Comparison of ENCODE assay signal across 8 mouse cellular contexts in genomic region chr10:117063254-117064021, GRCm38 (mm10). TPM values are rescaled to one million over a fixed set of nuclear protein-coding genes. Genes with fewer than 3 reads are reported as not detected.
DNase-seq lines count a peak whose midpoint lies in the region; ATAC-seq and TF ChIP-seq lines count a peak whose summit lies in the region.

Gene Cct2, minus strand, starts transcription at chr10:117063814.

- H3K27ac ChIP-seq in bone marrow macrophage, adult 2 months (ENCODE audit: insufficient read depth, low read depth, low read length) = peak within 1 kb of the TSS; percentile 79
- peak within 1 kb of the TSS; percentile 80 for H3K27ac ChIP-seq in embryonic fibroblast, embryonic 13.5 days (ENCODE audit: insufficient read depth, low read length)
- H3K27ac ChIP-seq in heart, embryonic 10.5 days = peak within 1 kb of the TSS; percentile 95
- peak within 1 kb of the TSS; percentile 86 for H3K27ac ChIP-seq in kidney, embryonic 15.5 days

- peak within 1 kb of the TSS; percentile 97 for H3K4me3 ChIP-seq in bone marrow macrophage, adult 2 months (ENCODE audit: insufficient read depth, low read length)
- peak within 1 kb of the TSS; percentile 78 for H3K4me3 ChIP-seq in embryonic fibroblast, embryonic 13.5 days (ENCODE audit: insufficient read depth, low read length)
- H3K4me3 ChIP-seq in heart, embryonic 10.5 days = peak within 1 kb of the TSS; percentile 94
- peak within 1 kb of the TSS; percentile 64 for H3K4me3 ChIP-seq in kidney, embryonic 15.5 days (replicated peaks)

- WGBS in heart, embryonic 10.5 days = under 1% methylated on average over 68 of the region's 68 CpGs
- 1% methylated on average over 65 of the region's 68 CpGs for WGBS in kidney, embryonic 15.5 days

- ATAC-seq in kidney, embryonic 15.5 days (replicated peaks; ENCODE audit: low FRiP score) = peak; percentile 95
- ATAC-seq in monocyte, adult 5-6 weeks (replicated peaks; ENCODE audit: insufficient number of reproducible peaks, low FRiP score, low TSS enrichment, poor library complexity, severe bottlenecking) = peak; percentile 92

- H3K36me3 ChIP-seq in heart, embryonic 10.5 days = peaks cover 38% of the 10 kb centered on the region
- peaks cover 38% of the 10 kb centered on the region for H3K36me3 ChIP-seq in kidney, embryonic 15.5 days

- TF ChIP-seq POLR2A in bone marrow macrophage, adult 2 months (IDR thresholded peaks at IDR 0.05; ENCODE audit: borderline replicate concordance, low read depth, low read length) = no peak
- peak; percentile 83 for TF ChIP-seq POLR2A in embryonic fibroblast, embryonic 13.5 days (IDR thresholded peaks at IDR 0.05; ENCODE audit: low read depth, low read length)

- no peaks in the 10 kb centered on the region for H3K9me3 ChIP-seq in heart, embryonic 10.5 days
- no peaks in the 10 kb centered on the region for H3K9me3 ChIP-seq in kidney, embryonic 15.5 days (replicated peaks)

- peak; percentile 98 for DNase-seq in A20 (ENCODE audit: low read depth, low spot score)
- peak; percentile 99 for DNase-seq in heart, embryonic 10.5 days (ENCODE audit: low spot score)
- DNase-seq in liver = peak; percentile 99
- peak; percentile 92 to 95 for DNase-seq in spleen, postnatal 4 days (ENCODE audit: low spot score in 2 of 2)

- H3K9ac ChIP-seq in kidney, embryonic 15.5 days = peak within 1 kb of the TSS; percentile 76

- no peaks in the 10 kb centered on the region for H3K27me3 ChIP-seq in heart, embryonic 10.5 days (ENCODE audit: insufficient read depth, poor library complexity, severe bottlenecking)
- H3K27me3 ChIP-seq in kidney, embryonic 15.5 days = no peaks in the 10 kb centered on the region

- no peaks in the 10 kb centered on the region for H3K4me1 ChIP-seq in bone marrow macrophage, adult 2 months (ENCODE audit: control insufficient read depth, insufficient read depth, low read length)
- H3K4me1 ChIP-seq in embryonic fibroblast, embryonic 13.5 days (ENCODE audit: control insufficient read depth, insufficient read depth, low read length) = peaks cover 3% of the 10 kb centered on the region
- peaks cover 11% of the 10 kb centered on the region; the same call in 1 of the 2 replicates for H3K4me1 ChIP-seq in heart, embryonic 10.5 days
- peaks cover 22% of the 10 kb centered on the region for H3K4me1 ChIP-seq in kidney, embryonic 15.5 days

- H3K4me2 ChIP-seq in kidney, embryonic 15.5 days = peak within 1 kb of the TSS; percentile 76

- no peak for TF ChIP-seq CTCF in bone marrow macrophage, adult 2 months (IDR thresholded peaks at IDR 0.05; ENCODE audit: low read depth, low read length)
- TF ChIP-seq CTCF in embryonic fibroblast, embryonic 13.5 days (IDR thresholded peaks at IDR 0.05; ENCODE audit: borderline replicate concordance, insufficient read depth, low read length) = no peak

RNA-seq across cellular contexts. Expression of gene Cct2, which starts in this region (rescaled TPM):
- 154 and 173 TPM in 2 replicates for polyA plus RNA-seq in bone marrow macrophage, adult 2 months (2012; ENCODE audit: insufficient read depth, insufficient read length, missing spikeins)
- polyA plus RNA-seq in embryonic fibroblast, embryonic 13.5 days (2011; ENCODE audit: insufficient read length, low read depth, missing spikeins) = 458 and 514 TPM in 2 replicates
- polyA plus RNA-seq in heart, embryonic 10.5 days (2016; fragmentation: Nextera tagmentation; extraction: Ambion mirVana) = 220 and 292 TPM in 2 replicates
- 258 and 266 TPM in 2 replicates for polyA plus RNA-seq in kidney, embryonic 15.5 days (2015; fragmentation: Nextera tagmentation; extraction: Ambion mirVana)
- 289 to 360 TPM (median 315 TPM) in 3 replicates for total RNA-seq in monocyte, adult 5-6 weeks (2017)

Comparison
In these comparisons a context has a peak if more than half of its experiments do, and no peak if none do; other contexts are left out.
1. Peak in every context shown above with its lines: DNase-seq, ATAC-seq, H3K4me3 ChIP-seq and H3K27ac ChIP-seq.